Mouse (Mus musculus) heart, postnatal 0 days (tissue): ENCODE data around the gene Hao2.

Source experiments
- CTCF ChIP-seq: IDR thresholded peaks from 2 replicates; pipeline ENCODE4 v1.5.1; 2016; ENCODE audit warnings: antibody characterized with exemption, control low read depth, low read depth
- EP300 ChIP-seq: IDR thresholded peaks from 2 replicates; pipeline ENCODE4 v1.6.1; 2016; ENCODE audit warnings: antibody characterized with exemption, low read depth

- peak; percentile 57 for TF ChIP-seq CTCF
- TF ChIP-seq EP300, result no peak
Measured at GRCm38 (mm10) chr3:98915659-98916058, 22.6 kb upstream of the Hao2 start.
